Mouse (Mus musculus): ENCODE measurements around the gene Ankfn1.

The Ankfn1 gene

GRCm38 (mm10) chr11:89777431-89777830, at the start of gene Ankfn1:
TSS of gene Ankfn1 (minus strand) at chr11:89777653.
- TF ChIP-seq GATA4 (IDR thresholded peaks at IDR 0.05; ENCODE audit: insufficient replicate concordance, low read length) = no peak

GRCm38 (mm10) chr11:89823661-89824446, 46.4 kb upstream of the Ankfn1 start:
- no peak for TF ChIP-seq GATA4 (IDR thresholded peaks at IDR 0.05; ENCODE audit: insufficient replicate concordance, low read length)

GRCm38 (mm10) chr11:89818594-89818993, 41.1 kb upstream of the Ankfn1 start:
- no peak for TF ChIP-seq GATA4 (IDR thresholded peaks at IDR 0.05; ENCODE audit: insufficient replicate concordance, low read length)

- TF ChIP-seq GATA4 (IDR thresholded peaks at IDR 0.05; ENCODE audit: insufficient replicate concordance, low read length) = no peak
Observed at GRCm38 (mm10) chr11:89811403-89811802, 34.0 kb upstream of the Ankfn1 start.

GRCm38 (mm10) chr11:89807998-89808397, 30.5 kb upstream of the Ankfn1 start:
- no peak for TF ChIP-seq GATA4 (IDR thresholded peaks at IDR 0.05; ENCODE audit: insufficient replicate concordance, low read length)

GRCm38 (mm10) chr11:89804822-89805221, 27.4 kb upstream of the Ankfn1 start:
- TF ChIP-seq GATA4 (IDR thresholded peaks at IDR 0.05; ENCODE audit: insufficient replicate concordance, low read length) = no peak

DNA sequence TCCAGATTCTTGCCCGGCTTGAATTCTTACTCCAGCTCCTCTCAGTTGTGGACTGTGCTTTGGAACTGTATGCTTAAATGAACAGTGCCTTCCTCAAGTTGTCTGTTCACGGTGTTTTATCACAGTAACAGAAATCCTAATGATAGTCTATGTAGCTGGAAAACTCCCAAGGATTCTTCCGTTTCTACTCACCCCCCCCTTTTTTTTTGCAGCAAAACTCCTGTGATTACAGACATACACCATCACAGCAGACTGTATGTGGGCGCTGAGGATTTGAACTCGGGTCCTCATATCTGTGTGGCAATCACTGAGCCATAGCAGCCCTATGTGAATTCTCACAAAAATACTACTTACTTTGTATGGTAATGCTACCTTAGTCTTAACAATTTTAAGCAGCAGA, 26.5 kb upstream of the Ankfn1 start:
- TF ChIP-seq GATA4 (IDR thresholded peaks at IDR 0.05; ENCODE audit: insufficient replicate concordance, low read length) = no peak

DNA sequence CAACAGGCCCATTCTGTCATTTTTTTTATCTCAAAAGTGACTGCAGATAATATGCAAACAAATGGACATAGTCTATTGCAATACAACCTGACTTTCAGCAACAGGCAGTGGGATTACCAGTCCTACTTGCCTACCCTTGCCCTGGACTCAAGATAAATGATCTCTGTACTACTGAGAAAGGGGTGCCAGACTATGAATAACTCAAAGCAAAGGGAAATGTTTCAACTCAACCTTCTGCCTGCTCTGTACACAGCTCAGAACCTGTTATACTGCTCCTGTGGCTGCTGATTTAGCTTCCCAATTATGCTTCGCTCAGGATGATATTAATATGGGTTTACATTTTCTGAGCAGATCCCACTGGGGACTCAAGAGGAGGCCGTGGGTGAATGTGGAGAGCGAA, 15.3 kb upstream of the Ankfn1 start:
- no peak for TF ChIP-seq GATA4 (IDR thresholded peaks at IDR 0.05; ENCODE audit: insufficient replicate concordance, low read length)

DNA sequence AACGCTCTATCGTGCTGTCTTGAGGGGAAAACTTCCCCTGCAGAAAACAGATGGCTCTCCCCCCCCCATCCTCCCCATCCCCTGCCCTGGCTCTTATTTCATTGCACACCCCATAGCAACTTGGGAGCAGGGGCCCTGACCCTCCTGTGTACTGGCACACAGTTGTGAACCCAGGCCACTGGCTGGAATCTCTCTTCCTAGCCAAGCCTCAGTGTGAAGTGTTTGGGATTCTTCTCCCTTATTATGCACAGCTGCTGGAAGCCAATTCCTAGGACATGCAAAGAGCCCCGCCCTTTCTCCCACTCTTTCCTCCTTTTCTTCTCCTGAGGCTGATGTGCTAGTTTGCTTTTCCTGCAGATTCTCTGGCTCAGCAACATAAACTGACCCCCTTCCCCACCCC, 1.4 kb downstream of the Ankfn1 start:
- no peak for TF ChIP-seq GATA4 (IDR thresholded peaks at IDR 0.05; ENCODE audit: insufficient replicate concordance, low read length)

GRCm38 (mm10) chr11:89774913-89775312, 2.5 kb downstream of the Ankfn1 start:
- no peak for TF ChIP-seq GATA4 (IDR thresholded peaks at IDR 0.05; ENCODE audit: insufficient replicate concordance, low read length)

DNA sequence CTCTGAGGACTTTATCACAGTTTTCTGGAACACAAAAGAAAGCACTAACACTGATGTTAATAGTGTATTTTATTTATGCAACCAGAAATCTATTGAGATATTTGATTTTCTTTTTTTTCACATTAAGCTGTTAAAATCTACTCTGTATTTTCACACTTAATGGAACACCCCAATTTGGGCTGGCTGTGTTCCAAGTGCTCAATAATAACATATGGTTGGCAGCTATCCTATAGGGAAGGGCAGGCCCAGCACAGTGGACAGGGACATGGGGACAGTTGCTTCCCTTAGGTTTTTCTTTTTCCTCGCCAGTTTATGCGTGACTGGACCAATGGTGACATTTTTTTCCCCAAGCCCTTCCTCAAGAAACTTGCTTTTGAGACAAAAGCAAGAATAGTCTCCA, 4.5 kb downstream of the Ankfn1 start:
- TF ChIP-seq GATA4 (IDR thresholded peaks at IDR 0.05; ENCODE audit: insufficient replicate concordance, low read length) = no peak

DNA sequence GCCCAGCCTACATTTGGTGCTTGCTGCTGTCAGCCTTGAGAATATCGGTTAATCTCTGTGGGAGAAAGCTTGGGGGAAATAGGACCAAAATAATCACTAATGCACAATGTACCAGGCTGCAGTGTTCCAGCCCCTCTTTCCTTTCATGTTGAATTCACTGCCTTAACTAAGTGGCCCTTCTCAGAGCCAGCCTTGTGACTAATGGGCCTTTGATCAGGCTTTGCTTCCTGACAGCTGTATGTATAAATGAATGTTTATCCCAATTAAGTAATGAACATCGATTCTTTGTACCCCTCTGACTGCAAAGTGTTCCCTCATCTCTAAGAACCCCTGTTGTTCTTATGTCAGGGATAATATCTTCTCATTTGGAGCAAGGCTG, 11.7 kb downstream of the Ankfn1 start:
- no peak for TF ChIP-seq GATA4 (IDR thresholded peaks at IDR 0.05; ENCODE audit: insufficient replicate concordance, low read length)

- TF ChIP-seq GATA4 (IDR thresholded peaks at IDR 0.05; ENCODE audit: insufficient replicate concordance, low read length) = no peak
Observed at GRCm38 (mm10) chr11:89765014-89765769, 12.3 kb downstream of the Ankfn1 start.

DNA sequence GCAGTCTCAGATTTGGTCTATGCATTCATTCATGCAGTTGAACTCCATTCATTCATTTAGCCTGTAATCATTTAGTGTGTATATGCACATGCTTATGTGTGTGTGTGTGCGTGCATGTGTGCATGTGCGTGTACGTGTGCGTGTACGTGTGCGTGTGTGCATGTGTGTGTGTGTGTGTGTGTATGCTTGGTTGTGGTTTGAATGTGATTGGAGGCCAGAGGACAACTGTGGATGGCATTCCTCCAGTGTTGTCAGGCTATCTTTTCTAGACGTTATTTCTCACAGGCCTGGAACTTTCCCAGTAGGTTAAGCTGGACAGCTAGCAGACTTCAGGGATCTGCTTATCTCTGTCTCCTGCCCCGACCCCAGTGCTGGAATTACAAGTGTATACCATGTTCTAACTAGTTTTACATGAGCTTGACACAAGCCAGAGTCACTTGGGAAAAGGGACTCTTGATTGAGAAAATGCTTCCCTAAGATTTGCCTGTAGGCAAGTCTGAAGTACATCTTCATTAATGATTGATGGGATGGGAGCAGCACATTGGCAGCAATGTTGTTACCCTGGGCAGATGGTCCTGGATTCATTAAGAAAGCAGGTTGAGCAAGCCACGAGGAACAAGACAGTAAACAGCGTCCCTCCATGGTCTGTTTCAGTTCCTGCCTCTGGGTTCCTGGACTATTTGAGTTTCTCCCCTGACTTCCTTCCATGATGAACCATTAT, 43.3 kb downstream of the Ankfn1 start:
- TF ChIP-seq GATA4 (IDR thresholded peaks at IDR 0.05; ENCODE audit: insufficient replicate concordance, low read length) = no peak

GRCm38 (mm10) chr11:89733526-89733925, 43.9 kb downstream of the Ankfn1 start:
- TF ChIP-seq GATA4 (IDR thresholded peaks at IDR 0.05; ENCODE audit: insufficient replicate concordance, low read length) = no peak

GRCm38 (mm10) chr11:89720847-89721246, 56.6 kb downstream of the Ankfn1 start:
- no peak for TF ChIP-seq GATA4 (IDR thresholded peaks at IDR 0.05; ENCODE audit: insufficient replicate concordance, low read length)
